Mouse (Mus musculus) brain, embryonic 18.5 days (tissue): ENCODE data around the gene Gm11096.

ENCODE experiments used
- DNase-seq: peaks from one replicate; pipeline ENCODE4 v3.0.0-alpha.2; 2012; ENCODE audit warnings: low read depth, low spot score

Gm11096 gene

DNA sequence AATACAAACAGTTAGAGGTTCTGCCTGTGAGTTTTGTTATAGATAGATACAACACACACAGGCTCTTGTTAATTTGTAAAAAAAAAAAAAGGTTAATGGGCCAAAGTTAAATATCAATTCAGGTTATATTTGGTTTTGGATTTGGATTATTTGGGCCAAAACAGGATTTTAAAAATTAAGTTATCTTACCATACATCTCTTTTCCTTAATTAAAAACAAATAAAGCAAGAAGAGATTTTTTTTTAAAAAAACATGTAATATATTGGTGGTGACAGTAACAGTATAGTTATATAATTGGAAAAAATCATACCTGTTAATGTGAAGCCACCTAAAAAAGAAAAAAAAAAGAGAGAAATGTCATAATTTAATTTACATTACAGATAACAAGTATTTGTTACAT, at the start of gene Gm11096:
Gene Gm11096 (plus strand): TSS at position 301 of the 400 bp plus-strand sequence.
- DNase-seq = no peak

- DNase-seq = no peak
Measured at GRCm38 (mm10) chr17:81393040-81393439, 48.5 kb upstream of the Gm11096 start.

DNA sequence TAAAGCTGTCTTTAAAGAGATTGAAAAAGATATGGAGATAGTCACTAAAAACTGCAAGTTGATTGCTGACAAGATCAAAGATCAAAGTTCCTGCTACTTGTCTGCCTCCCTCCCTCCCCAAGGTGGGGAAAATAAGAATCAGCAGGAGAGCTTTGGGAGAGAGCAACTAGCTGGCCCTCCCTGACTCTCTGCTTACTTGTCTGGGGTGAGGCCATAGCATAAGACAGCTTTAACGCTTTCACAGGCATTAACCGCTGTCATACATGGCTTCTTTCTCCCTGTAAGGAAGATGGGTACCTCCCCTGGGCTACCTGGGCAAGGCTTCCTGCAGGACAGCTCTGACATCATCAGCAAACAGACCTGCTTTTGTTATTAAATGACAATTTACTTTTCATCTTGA, 47.4 kb upstream of the Gm11096 start:
- no peak for DNase-seq

GRCm38 (mm10) chr17:81397434-81397833, 44.1 kb upstream of the Gm11096 start:
- no peak for DNase-seq

DNA sequence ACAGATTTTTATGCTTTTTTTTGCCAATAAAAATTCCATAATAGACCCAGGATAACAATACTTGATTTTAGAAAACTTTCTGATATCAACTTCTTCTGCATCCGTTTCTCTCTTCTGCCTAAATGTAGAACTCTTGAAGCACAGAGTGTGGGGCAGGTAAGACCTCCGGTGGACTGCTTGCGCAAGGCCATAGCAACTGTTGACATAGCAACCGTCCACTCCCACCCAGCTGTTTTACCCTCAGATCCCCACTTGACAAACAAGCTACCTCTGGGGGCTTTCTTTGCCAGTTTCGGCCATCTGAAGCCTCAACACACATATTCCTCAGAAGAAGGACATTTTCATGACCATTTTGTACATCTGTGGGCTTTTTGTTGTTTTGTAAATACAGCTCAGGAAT, 41.2 kb upstream of the Gm11096 start:
- no peak for DNase-seq

GRCm38 (mm10) chr17:81402636-81403035, 38.9 kb upstream of the Gm11096 start:
- DNase-seq = peak; percentile 50

DNA sequence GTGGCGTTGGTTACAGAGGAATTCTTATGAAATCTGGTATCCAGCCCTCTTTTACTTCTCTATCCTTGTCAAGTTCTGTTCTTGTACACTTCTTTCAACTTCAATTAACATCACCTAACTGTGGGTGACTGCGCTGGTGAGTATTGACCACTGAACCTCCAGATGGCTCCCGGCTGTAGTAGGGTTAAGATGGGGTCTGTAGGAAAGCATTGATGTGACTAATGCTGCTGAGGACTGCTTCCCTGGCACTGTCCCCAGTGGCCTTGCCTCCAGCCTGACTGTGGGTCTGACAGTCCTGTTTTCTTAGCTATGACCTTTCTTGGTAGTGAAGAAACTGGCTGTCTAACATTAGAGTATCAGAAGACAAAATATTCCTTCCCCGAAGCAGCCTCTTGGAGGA, 38.4 kb upstream of the Gm11096 start:
- no peak for DNase-seq

GRCm38 (mm10) chr17:81404225-81404624, 37.3 kb upstream of the Gm11096 start:
- no peak for DNase-seq

GRCm38 (mm10) chr17:81412736-81413135, 28.8 kb upstream of the Gm11096 start:
- DNase-seq = no peak

GRCm38 (mm10) chr17:81416361-81417114, 25.0 kb upstream of the Gm11096 start:
- no peak for DNase-seq

DNA sequence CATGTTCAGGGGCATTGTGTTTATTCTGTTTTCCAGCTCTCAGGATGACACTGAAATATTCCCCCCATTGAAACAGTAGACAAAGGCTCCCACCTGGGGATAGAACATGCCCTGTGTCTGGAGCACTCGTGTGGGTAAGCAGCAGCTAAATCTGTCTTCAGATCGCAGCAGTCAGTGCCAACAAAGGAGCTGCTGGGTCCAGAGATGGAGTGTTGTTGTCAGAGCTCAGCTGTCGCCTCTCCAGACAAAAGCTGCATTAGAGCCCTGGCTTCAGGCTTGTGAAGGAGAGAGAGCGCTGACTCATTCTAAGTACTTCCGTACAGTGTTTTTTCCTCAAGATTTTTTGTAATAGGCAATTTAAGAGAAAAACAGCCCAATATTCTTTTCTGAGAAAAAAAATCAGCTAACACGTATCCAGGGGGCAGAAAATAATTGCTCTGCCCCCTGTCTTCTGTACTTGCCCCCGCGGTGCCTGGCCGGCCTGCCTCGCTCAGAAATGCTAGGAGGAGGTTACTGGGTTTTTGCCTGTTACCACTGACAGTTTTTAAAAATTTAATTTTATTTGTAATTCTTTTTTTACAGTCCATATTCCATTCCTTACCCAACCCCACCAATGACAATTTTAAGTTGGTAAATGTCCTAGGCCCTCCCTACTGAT, 21.6 kb upstream of the Gm11096 start:
- peak; percentile 24 for DNase-seq

DNA sequence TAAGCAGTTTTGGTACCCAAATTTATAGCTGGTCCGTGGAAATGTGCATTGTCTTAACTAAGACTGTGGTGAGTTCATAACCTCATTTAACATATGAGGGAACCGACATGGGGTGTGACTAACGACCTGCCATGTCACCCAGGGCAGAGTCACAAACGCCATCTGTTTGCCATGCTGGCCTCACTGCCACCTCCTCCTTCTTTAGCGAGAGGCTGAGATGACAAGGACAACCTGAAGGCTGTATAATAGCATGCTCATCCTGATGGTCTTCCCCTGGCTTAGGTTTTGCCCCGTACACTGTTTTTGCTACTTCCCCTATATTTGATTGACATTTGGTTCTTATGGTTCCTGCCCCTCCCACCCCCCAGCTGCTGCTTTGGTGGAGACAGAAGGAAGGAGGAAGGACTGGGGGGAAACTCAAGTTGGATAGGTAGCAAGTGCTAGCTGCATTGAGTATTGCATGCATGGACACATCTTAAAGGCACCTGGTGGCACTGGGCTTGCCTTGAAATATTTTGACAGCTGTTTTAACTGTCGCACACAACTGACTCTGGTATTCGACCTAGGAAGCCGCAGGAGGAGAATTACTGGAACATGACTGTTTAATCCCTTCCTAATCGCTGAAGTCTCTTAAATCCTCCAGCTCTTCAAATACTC, 17.2 kb upstream of the Gm11096 start:
- DNase-seq = no peak

DNA sequence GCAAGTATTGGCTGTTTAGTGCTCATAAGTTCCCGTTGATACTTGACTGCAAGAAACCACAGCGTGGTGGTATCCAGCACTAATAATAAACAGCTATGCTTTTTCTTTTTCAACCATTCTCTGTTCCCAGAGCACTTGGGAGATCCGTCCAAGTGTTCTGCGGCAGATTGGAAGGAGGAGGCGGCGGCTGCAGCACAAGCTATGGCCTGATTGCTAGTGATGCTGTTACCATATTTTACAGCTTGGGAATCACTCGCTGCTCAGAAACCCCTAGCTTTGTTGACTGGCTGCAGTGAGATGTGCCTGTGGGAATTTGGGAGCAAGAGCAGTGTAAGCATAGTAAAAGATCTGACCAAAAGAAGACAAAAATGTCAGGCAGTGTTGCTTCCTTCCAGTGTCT, 14.3 kb upstream of the Gm11096 start:
- DNase-seq = no peak

DNA sequence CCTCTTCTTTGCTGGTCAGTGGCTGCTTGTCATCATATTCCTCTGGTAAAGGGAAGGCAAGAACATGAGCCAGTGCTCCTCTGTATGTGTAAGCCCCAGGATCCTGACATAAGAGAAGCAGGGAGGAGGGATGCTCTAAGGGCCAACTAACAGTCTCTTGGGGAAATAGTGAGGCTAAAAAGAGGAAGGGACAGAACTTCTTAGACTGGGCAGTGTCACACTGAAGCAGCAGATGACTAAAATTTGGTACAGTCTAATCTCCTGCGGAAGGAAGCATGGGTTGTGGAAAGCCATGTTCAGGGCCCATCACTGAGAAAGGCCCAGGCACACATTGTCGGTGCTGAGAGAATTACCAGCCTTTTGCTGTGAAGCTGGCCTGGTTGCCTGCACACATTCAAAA, 8.8 kb upstream of the Gm11096 start:
- DNase-seq = no peak

- DNase-seq = no peak
Measured at GRCm38 (mm10) chr17:81433148-81433547, 8.4 kb upstream of the Gm11096 start.

GRCm38 (mm10) chr17:81455269-81455668, 13.7 kb downstream of the Gm11096 start:
- no peak for DNase-seq

DNA sequence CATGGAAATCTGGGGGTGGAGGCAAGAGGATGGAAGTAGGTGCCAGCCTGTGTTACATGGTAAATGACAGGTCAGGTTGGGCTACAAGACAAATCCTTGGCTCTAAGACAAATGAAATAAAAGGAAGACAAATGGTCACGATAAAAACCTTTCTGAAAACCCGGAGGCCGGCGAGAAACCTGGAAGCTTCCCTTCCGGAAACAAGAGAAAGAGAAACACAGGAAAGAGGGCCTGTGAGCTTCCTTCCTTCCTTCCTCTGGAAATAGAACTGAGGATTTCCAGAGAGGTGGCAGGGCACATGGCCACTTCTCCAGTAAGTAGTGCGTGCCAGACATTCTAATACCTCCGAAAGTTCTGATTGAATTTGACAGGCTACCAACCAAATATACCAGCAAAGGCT, 14.4 kb downstream of the Gm11096 start:
- DNase-seq = no peak

DNA sequence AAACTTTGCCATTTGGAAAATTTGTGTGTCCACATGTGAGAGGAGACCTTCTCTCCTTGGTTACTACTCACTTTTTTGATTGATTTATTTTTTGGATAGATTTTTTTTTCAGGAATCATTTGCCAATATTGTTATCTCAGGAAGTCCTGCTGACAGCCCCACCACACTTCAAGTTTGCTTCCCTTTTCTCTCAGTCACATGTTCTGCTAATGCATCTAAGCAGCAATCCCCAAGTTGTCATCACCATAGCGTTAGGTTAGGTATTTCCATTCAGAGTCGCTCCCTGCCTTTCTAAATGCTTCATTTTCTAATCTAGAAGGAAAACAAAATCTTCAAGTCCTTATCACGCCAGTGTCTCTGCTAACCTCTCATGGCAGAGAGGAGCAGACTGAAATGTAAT, 17.8 kb downstream of the Gm11096 start:
- DNase-seq = no peak

GRCm38 (mm10) chr17:81468941-81469340, 27.4 kb downstream of the Gm11096 start:
- no peak for DNase-seq

DNA sequence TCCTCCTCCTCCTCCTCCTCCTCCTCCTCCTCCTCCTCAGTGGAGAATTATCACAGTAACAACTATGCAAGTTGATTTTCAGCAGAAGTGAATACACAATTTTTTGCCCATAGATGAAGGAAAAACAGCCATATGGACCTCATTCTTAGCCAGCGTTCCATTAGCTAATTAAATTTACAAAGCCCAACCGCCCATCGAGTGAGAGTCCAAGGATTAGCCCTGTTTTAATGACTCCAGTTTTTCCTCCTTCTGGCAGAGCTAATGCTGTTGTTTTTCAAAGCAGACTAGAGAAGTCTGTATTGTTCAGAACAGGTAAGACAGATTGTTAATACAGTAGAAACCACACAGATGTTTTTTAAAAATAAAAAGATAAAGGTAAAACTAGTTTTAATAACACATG, 31.8 kb downstream of the Gm11096 start:
- DNase-seq = no peak

GRCm38 (mm10) chr17:81477420-81477819, 35.9 kb downstream of the Gm11096 start:
- DNase-seq = no peak

DNA sequence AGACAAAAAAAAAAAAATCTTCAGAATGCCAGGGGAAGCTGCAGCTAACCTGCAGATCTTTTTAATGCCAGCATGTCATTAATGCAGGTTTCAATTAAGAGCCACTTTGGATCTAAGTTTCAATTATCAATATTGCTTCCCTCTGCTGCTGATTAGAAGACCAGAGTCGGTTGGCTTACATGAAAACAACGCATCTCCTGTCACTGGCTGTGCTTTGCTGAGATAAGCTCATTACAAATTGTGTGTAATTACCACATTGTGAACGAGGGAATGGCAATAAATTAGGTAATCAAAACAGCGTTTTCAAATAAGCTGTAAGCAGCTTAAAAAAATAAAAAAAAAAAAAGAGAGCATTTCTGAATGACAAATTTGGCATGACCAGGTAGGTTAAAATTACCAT, 38.2 kb downstream of the Gm11096 start:
- no peak for DNase-seq
